Mouse (Mus musculus) liver, postnatal 0 days (tissue): ENCODE results near the gene AY358078.

ENCODE experiments used
- CTCF ChIP-seq: sonication (generic); IDR thresholded peaks from 2 replicates; pipeline ENCODE4 v1.5.1; 2016; ENCODE audit warnings: antibody characterized with exemption, low read depth
- EP300 ChIP-seq: IDR thresholded peaks from 2 replicates; pipeline ENCODE4 v1.6.1; 2016; ENCODE audit warnings: antibody characterized with exemption, low read depth, mild to moderate bottlenecking

DNA sequence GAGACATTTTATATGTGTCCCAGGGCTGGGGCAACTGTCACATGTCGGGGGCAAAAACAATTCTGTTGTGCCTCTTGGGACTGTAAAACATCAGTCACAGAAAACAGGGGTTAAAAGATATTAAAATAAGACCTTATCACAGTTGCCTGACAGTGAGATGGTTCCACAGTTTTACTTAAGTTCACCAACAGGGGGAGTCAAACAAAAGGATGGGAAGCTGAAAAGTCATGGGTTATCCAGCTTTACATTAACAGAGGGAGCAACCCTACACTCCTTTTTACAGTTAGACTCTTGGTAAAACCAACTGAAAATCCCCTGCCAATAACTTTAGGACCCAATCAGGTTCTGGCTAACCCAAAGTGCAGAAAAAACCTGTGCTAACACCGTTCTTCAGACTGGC is 10.7 kb upstream of the AY358078 start:
- TF ChIP-seq CTCF: peak; percentile 25
- no peak for TF ChIP-seq EP300
